8 mouse cellular contexts compared by ENCODE assay signal in genomic region chr17:17909636-17910421, GRCm38 (mm10). TPM values are rescaled to one million over a fixed set of nuclear protein-coding genes. Genes with fewer than 3 reads are reported as not detected.
DNase-seq lines count a peak whose midpoint lies in the region; ATAC-seq and TF ChIP-seq lines count a peak whose summit lies in the region.

No protein-coding gene starts in this region.

- WGBS in liver, embryonic 16.5 days (ENCODE audit: insufficient replicate concordance): 17% methylated on average over 51 of the region's 51 CpGs
- WGBS in neural tube, embryonic 11.5 days: 16% methylated on average over 51 of the region's 51 CpGs
- 15% methylated on average over 51 of the region's 51 CpGs for WGBS in stomach, postnatal 0 days

- peaks cover 53% of the 10 kb centered on the region for H3K27me3 ChIP-seq in E14TG2a.4 (ENCODE audit: insufficient read depth, low read length)
- H3K27me3 ChIP-seq in liver, embryonic 16.5 days (ENCODE audit: control insufficient read depth, insufficient read depth, low read depth, low read length): peaks cover 5% of the 10 kb centered on the region
- H3K27me3 ChIP-seq in neural tube, embryonic 11.5 days (ENCODE audit: control insufficient read depth, insufficient read depth, low read length): no peaks in the 10 kb centered on the region
- no peaks in the 10 kb centered on the region for H3K27me3 ChIP-seq in stomach, postnatal 0 days (ENCODE audit: control insufficient read depth, insufficient read depth, low read length)

- peaks cover 4% of the 10 kb centered on the region; the same call in 1 of the 2 replicates for H3K9me3 ChIP-seq in E14TG2a.4 (ENCODE audit: low read length)
- H3K9me3 ChIP-seq in liver, embryonic 16.5 days (replicated peaks; ENCODE audit: control insufficient read depth, low read length): no peaks in the 10 kb centered on the region
- no peaks in the 10 kb centered on the region for H3K9me3 ChIP-seq in neural tube, embryonic 11.5 days (ENCODE audit: control insufficient read depth, low read length)
- no peaks in the 10 kb centered on the region for H3K9me3 ChIP-seq in stomach, postnatal 0 days (ENCODE audit: control insufficient read depth, low read length)

- TF ChIP-seq EP300 in stomach, postnatal 0 days (optimal IDR thresholded peaks at IDR 0.05): no peak

- DNase-seq in cerebellum, adult 9-10 months: peak; percentile 84
- DNase-seq in forelimb bud, embryonic 11.5 days (ENCODE audit: low read depth, low spot score): peak; percentile 82
- DNase-seq in heart, postnatal 36 days: peak; percentile 66
- peak; percentile 84 for DNase-seq in layer of hippocampus, adult 11-12 months (ENCODE audit: low spot score)
- peak; percentile 87 for DNase-seq in neural tube, embryonic 11.5 days (ENCODE audit: low spot score)
- DNase-seq in stomach, postnatal 0 days (ENCODE audit: low spot score): peak; percentile 89

- intact Hi-C loops in heart, postnatal 36 days (cut with DNase I): no loop called here

- H3K4me2 ChIP-seq in liver, embryonic 16.5 days (ENCODE audit: low read depth, low read length): peak overlapping the region; percentile 53
- H3K4me2 ChIP-seq in neural tube, embryonic 11.5 days (ENCODE audit: low read depth): peak overlapping the region; percentile 59
- peak overlapping the region; percentile 76 for H3K4me2 ChIP-seq in stomach, postnatal 0 days (replicated peaks; ENCODE audit: low read depth)

- no peak overlapping the region for H3K27ac ChIP-seq in liver, embryonic 16.5 days (ENCODE audit: low read length)
- no peak overlapping the region for H3K27ac ChIP-seq in neural tube, embryonic 11.5 days (ENCODE audit: low read depth, low read length)
- H3K27ac ChIP-seq in stomach, postnatal 0 days (replicated peaks): peak overlapping the region; percentile 61; the same call in 1 of the 2 replicates

- H3K4me3 ChIP-seq in E14TG2a.4 (replicated peaks; ENCODE audit: low read length): peak overlapping the region; percentile 77
- H3K4me3 ChIP-seq in liver, embryonic 16.5 days (ENCODE audit: low read depth, low read length): peak overlapping the region; percentile 51
- peak overlapping the region; percentile 40 for H3K4me3 ChIP-seq in neural tube, embryonic 11.5 days (ENCODE audit: low read depth, low read length)
- peak overlapping the region; percentile 48 for H3K4me3 ChIP-seq in stomach, postnatal 0 days (ENCODE audit: low read depth, low read length)

- H3K4me1 ChIP-seq in E14TG2a.4 (replicated peaks; ENCODE audit: low read depth, low read length): peaks cover 21% of the 10 kb centered on the region; the same call in 1 of the 2 replicates
- H3K4me1 ChIP-seq in liver, embryonic 16.5 days (ENCODE audit: control insufficient read depth, low read depth, low read length): no peaks in the 10 kb centered on the region; the same call in 1 of the 2 replicates
- no peaks in the 10 kb centered on the region for H3K4me1 ChIP-seq in neural tube, embryonic 11.5 days (ENCODE audit: control insufficient read depth, insufficient read depth, low read length)
- no peaks in the 10 kb centered on the region for H3K4me1 ChIP-seq in stomach, postnatal 0 days (replicated peaks; ENCODE audit: control insufficient read depth, insufficient read depth)

- peak overlapping the region; percentile 12; the same call in 1 of the 2 replicates for H3K9ac ChIP-seq in liver, embryonic 16.5 days (ENCODE audit: low read depth, low read length)
- peak overlapping the region; percentile 64 for H3K9ac ChIP-seq in neural tube, embryonic 11.5 days (ENCODE audit: low read length)
- H3K9ac ChIP-seq in stomach, postnatal 0 days (ENCODE audit: low read length): peak overlapping the region; percentile 64

- H3K36me3 ChIP-seq in E14TG2a.4 (ENCODE audit: insufficient read depth, low read length): no peaks in the 10 kb centered on the region
- no peaks in the 10 kb centered on the region for H3K36me3 ChIP-seq in liver, embryonic 16.5 days (ENCODE audit: control insufficient read depth, insufficient read depth)
- no peaks in the 10 kb centered on the region for H3K36me3 ChIP-seq in neural tube, embryonic 11.5 days (ENCODE audit: control insufficient read depth, insufficient read depth, low read length)
- no peaks in the 10 kb centered on the region for H3K36me3 ChIP-seq in stomach, postnatal 0 days (ENCODE audit: control insufficient read depth, insufficient read depth, low read length)

- ATAC-seq in liver, embryonic 16.5 days (ENCODE audit: low read depth): peak; percentile 92
- ATAC-seq in neural tube, embryonic 11.5 days (ENCODE audit: insufficient read depth, low FRiP score, low TSS enrichment): peak; percentile 100
- peak; percentile 100 for ATAC-seq in stomach, postnatal 0 days (ENCODE audit: low FRiP score, low TSS enrichment)

- TF ChIP-seq CTCF in E14TG2a.4 (conservative IDR thresholded peaks at IDR 0.05; ENCODE audit: low read length): no peak
- TF ChIP-seq CTCF in stomach, postnatal 0 days (IDR thresholded peaks at IDR 0.05; ENCODE audit: low read depth): no peak

RNA-seq across cellular contexts. Expression of gene Fpr3, which starts 22.2 kb away (rescaled TPM):
- not detected for total RNA-seq in heart, postnatal 36 days (2021)
- polyA plus RNA-seq in liver, embryonic 16.5 days (2015; fragmentation: Nextera tagmentation; extraction: Ambion mirVana): not detected in 2 replicates
- polyA plus RNA-seq in neural tube, embryonic 11.5 days (2014; fragmentation: Nextera tagmentation; extraction: Ambion mirVana): not detected in 2 replicates
- polyA plus RNA-seq in stomach, postnatal 0 days (2015; fragmentation: Nextera tagmentation; extraction: Ambion mirVana): not detected in 2 replicates

RNA-seq across cellular contexts. Expression of gene Fpr2, which starts 22.2 kb away (rescaled TPM):
- not detected for total RNA-seq in heart, postnatal 36 days (2021)
- 3.8 and 5.6 TPM in 2 replicates for polyA plus RNA-seq in liver, embryonic 16.5 days (2015; fragmentation: Nextera tagmentation; extraction: Ambion mirVana)
- polyA plus RNA-seq in neural tube, embryonic 11.5 days (2014; fragmentation: Nextera tagmentation; extraction: Ambion mirVana): not detected in 2 replicates
- polyA plus RNA-seq in stomach, postnatal 0 days (2015; fragmentation: Nextera tagmentation; extraction: Ambion mirVana): 0.19 and 0.27 TPM in 2 replicates

RNA-seq across cellular contexts. Expression of gene Fpr1, which starts 26.1 kb away (rescaled TPM):
- total RNA-seq in heart, postnatal 36 days (2021): under 1 TPM in 1 of 2 experiments, not detected in 1; 0.19 TPM
- 6.9 and 8.5 TPM in 2 replicates for polyA plus RNA-seq in liver, embryonic 16.5 days (2015; fragmentation: Nextera tagmentation; extraction: Ambion mirVana)
- polyA plus RNA-seq in neural tube, embryonic 11.5 days (2014; fragmentation: Nextera tagmentation; extraction: Ambion mirVana): not detected in 2 replicates
- 0.36 and 0.59 TPM in 2 replicates for polyA plus RNA-seq in stomach, postnatal 0 days (2015; fragmentation: Nextera tagmentation; extraction: Ambion mirVana)

RNA-seq across cellular contexts. Expression of gene Has1, which starts 54.8 kb away (rescaled TPM):
- total RNA-seq in heart, postnatal 36 days (2021): under 1 TPM in 1 of 2 experiments, not detected in 1; 0.42 TPM
- polyA plus RNA-seq in liver, embryonic 16.5 days (2015; fragmentation: Nextera tagmentation; extraction: Ambion mirVana): 0.05 and 0.07 TPM in 2 replicates
- polyA plus RNA-seq in neural tube, embryonic 11.5 days (2014; fragmentation: Nextera tagmentation; extraction: Ambion mirVana): 0.99 and 1.3 TPM in 2 replicates
- polyA plus RNA-seq in stomach, postnatal 0 days (2015; fragmentation: Nextera tagmentation; extraction: Ambion mirVana): 0.78 and 0.98 TPM in 2 replicates

Comparison
In these comparisons a context has a peak if more than half of its experiments do, and no peak if none do; other contexts are left out.
1. H3K9ac ChIP-seq: peak in every context shown above with its lines; median percentile 64 in neural tube, embryonic 11.5 days; 64 in stomach, postnatal 0 days; 12 in liver, embryonic 16.5 days.